Mouse (Mus musculus): ENCODE measurements around the gene Arfgef3. TPM values are rescaled to one million over a fixed set of nuclear protein-coding genes. Genes with fewer than 3 reads are reported as not detected.

Gene Arfgef3
- under 1 TPM; 0.56 to 0.65 TPM for total RNA-seq (2021)
- long read RNA-seq, experiment 1: 0 reads
- long read RNA-seq, experiment 2, partial matches to known transcripts: 1 of 1 reads
- long read RNA-seq, experiment 2, other reads (novel, unspliced or antisense): 0 of 1 reads

- DNase-seq: peak; percentile 54 to 64
- intact Hi-C loops (cut with DNase I): no loop called here
These were observed at the start of gene Arfgef3 for GRCm38 (mm10) chr10:18743286-18744142. Gene Arfgef3 (minus strand): TSS chr10:18743949.

- intact Hi-C loops (cut with DNase I): no loop called here
- DNase-seq: no peak
These were observed 46.3 kb upstream of the Arfgef3 start for GRCm38 (mm10) chr10:18790063-18790462.

GRCm38 (mm10) chr10:18788601-18789000 lies 44.9 kb upstream of the Arfgef3 start:
- no peak for DNase-seq
- intact Hi-C loops (cut with DNase I): no loop called here

GRCm38 (mm10) chr10:18786693-18787092 lies 42.9 kb upstream of the Arfgef3 start, which contains the start of gene Gm4922:
Gene Gm4922 (minus strand): TSS chr10:18786793.
- intact Hi-C loops (cut with DNase I): no loop called here

GRCm38 (mm10) chr10:18777546-18777945 lies 33.8 kb upstream of the Arfgef3 start:
- intact Hi-C loops (cut with DNase I): no loop called here
- no peak for DNase-seq

More at GRCm38 (mm10) chr10:18786693-18787092, 42.9 kb upstream of the Arfgef3 start, which contains the start of gene Gm4922:
- no peak for DNase-seq

DNA sequence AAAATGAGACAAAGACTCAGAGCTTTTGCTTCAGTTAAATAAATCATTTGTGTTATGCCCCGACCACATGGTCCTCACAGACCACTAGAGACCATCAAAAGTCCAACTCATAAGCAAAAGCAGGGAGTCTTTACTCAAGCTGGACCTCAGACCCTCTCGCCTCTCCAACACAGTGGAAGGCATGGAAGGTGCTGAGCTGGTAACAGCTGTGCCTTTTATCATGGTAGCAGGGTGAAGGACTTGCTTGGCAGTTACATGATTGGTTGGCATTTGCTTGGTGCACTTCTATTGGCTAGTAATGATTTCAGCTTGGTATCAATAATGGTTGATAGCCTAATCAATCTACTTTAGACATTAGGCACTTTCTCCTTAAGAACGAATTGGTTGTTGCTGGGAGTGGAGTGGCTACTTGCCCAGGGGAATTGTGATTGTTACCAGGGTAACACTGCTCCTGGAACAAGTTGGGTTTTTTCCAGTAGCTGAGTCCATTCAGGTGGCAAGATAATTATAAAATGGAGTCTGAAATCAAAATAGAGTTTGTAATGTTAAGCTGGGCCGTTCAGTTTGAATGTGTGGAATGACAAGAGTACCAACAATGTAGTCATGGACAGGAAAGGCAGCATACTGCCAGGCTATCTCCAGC lies 28.9 kb upstream of the Arfgef3 start:
- DNase-seq: peak in 1 of 2 experiments; percentile 11
- intact Hi-C loops (cut with DNase I): no loop called here

DNA sequence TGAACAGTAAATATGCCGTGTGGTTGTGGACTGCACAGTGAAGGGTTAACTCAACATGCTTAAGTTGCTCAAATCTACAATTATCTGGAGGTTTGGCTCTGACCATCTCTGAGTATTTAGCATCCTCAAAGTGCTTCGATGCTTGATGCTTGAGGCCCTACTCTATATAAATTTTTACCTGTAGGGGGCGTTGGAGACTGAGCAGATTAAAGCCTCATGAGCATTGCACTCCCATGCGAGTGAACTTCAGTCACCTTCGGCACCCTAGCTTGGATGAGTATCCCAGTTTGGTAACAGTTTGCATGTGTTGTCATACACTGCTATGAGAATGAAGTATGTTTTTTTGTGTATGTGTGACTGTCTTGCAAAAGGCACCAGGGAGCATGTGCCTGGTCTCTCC lies 26.2 kb upstream of the Arfgef3 start:
- intact Hi-C loops (cut with DNase I): no loop called here

DNA sequence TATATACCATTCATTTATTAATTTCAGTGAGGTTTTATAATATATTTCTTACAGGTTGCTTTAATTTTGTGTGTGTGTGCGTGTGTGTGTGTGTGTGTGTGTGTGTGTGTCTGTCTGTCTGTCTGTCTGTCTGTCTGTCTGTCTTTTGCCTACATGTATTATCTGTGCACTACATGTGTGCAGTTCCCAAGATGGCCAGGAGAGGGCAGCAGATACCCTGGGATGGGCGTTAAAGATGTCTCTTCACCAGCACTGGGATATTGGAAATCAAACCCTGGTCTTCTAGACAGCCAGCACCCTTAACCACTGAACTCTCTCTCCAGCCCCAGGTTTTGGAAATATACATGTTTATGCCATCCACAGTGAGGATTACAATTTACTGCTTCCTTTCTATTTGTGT lies 16.5 kb upstream of the Arfgef3 start:
- intact Hi-C loops (cut with DNase I): loop anchor here (5.0 kb wide), 1 partner anchor 77 kb away; no protein-coding TSS in a partner anchor
- peak; percentile 41 to 68 for DNase-seq

More for the DNA sequence above, 26.2 kb upstream of the Arfgef3 start:
- no peak for DNase-seq

DNA sequence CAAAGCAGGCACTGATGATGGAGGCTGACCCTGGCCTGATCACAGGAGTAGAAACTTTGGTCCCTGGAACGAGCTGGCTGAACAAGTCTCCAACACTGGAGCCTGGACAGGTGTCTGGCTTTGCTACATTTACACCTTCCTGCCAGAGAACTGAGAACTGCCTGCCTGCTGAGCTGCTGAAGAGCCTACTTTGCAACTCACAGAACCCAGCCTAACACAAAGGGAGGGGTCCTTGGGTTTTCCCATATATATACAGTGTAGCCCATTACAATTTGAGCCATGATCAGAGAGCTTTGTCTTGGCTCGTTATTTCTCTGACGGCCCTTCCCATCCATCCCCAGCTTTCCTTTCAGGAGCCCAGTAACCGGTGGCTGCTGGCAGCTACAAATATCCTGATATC lies 6.3 kb upstream of the Arfgef3 start:
- intact Hi-C loops (cut with DNase I): no loop called here
- DNase-seq: no peak

DNA sequence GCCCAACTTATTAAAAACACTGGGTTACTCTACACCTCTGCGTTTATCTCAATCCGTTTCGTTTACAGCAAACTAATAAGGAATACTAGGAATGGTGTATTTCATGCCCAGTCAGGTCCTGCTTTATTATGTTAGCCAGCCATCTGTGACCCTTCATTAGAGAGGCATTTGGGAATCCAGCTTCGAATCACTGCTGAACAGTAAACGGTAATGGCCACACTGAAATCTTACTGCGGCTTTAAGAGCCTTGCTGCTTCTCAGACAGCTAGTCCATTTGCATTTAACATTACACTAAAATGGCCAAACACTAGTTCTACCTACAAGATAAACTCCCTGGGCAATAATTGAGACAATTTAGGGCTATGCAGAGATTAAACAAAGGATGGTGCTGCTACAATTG lies 1.7 kb downstream of the Arfgef3 start:
- DNase-seq: no peak
- intact Hi-C loops (cut with DNase I): no loop called here

- intact Hi-C loops (cut with DNase I): no loop called here
These were observed 2.7 kb downstream of the Arfgef3 start for GRCm38 (mm10) chr10:18741024-18741423.

DNA sequence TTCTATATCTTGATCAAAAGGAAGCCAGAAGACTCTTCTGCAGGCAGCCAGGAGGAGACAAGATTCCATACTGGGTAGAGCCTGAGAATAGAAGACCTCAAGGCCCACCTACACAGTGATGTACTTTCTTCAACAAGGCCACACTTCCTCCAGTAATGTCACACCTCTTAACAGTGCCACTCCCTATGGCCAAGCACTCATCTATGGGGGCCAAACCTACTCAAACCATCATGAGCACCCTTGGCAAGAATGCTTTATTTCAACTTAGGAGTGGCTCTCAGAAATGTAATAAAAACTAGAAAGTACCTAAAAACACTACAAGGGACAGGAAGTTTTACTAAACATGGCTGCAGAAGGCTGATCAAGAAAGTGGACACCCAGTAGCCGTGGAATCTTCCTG lies 15.2 kb downstream of the Arfgef3 start:
- intact Hi-C loops (cut with DNase I): no loop called here
- no peak for DNase-seq

More at GRCm38 (mm10) chr10:18741024-18741423, 2.7 kb downstream of the Arfgef3 start:
- no peak for DNase-seq

DNA sequence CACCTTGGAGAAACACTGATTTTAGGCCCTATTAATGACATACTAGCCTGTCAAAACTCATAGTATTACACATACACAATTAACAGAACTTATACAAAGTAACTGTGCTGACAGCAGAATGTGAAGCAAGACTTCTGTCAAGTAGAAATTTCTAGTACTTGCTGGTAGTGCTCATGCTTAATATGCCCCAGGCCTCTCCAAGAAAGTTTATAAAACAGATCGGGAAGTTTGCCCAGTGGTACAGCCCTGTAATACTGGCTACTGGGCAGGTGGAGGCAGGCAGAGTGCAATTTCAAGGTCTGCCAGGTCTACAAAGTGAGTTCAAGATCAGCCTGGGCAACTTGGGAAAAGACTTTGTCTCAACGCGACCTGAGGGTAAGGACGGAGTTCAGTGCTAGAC lies 32.3 kb downstream of the Arfgef3 start:
- DNase-seq: no peak
- intact Hi-C loops (cut with DNase I): no loop called here

GRCm38 (mm10) chr10:18710949-18711348 lies 32.8 kb downstream of the Arfgef3 start:
- intact Hi-C loops (cut with DNase I): no loop called here
- peak; percentile 4 to 14 for DNase-seq

GRCm38 (mm10) chr10:18709836-18710235 lies 33.9 kb downstream of the Arfgef3 start:
- no peak for DNase-seq
- intact Hi-C loops (cut with DNase I): no loop called here

- no peak for DNase-seq
- intact Hi-C loops (cut with DNase I): no loop called here
These were observed 35.1 kb downstream of the Arfgef3 start for GRCm38 (mm10) chr10:18708641-18709040.

GRCm38 (mm10) chr10:18704393-18705120 lies 39.2 kb downstream of the Arfgef3 start:
- intact Hi-C loops (cut with DNase I): no loop called here
- DNase-seq: no peak

- DNase-seq: no peak
- intact Hi-C loops (cut with DNase I): no loop called here
These were observed 42.2 kb downstream of the Arfgef3 start for GRCm38 (mm10) chr10:18701517-18701916.

DNA sequence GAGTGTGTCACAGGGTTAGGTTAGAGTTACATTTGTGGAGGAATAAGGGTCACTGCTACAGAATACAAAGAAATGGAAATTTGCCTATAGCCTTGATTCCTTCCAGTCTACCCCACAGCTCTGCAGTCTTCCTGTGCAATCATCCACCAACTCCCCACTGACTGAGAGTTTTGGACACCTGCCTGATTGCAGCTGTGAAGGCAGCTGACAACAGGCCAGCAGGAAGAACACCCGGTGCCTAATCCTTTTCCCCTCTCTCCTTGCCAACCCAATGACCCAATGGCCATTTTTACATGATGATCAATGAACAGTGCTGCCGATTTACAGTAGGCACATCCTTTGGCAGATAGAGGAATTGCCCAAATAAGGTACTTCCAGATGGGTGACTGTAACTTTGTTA lies 43.6 kb downstream of the Arfgef3 start:
- peak; percentile 27 to 64 for DNase-seq
- intact Hi-C loops (cut with DNase I): no loop called here

- intact Hi-C loops (cut with DNase I): no loop called here
- peak in 1 of 2 experiments; percentile 37 for DNase-seq
These were observed 44.6 kb downstream of the Arfgef3 start for GRCm38 (mm10) chr10:18699151-18699550.

DNA sequence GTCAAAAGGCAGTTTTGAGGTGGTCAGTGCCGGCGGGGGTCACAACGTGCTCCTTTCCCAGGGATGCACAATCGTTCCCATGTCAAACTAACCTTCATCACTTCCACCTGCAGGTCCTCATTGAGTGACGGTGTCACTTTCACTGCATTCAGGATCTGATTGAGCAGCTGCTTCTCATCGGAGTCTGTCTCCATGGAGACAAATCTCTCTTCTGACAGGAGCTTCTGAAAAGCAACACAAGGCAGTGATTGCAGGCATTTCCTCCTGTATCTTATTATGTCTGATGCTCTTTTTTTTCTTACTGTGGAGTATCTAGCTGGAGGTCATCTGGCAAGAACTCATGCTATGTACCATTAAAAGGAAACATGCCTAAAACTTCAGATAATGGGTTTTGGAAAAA lies 47.3 kb downstream of the Arfgef3 start:
- intact Hi-C loops (cut with DNase I): no loop called here

More for the DNA sequence above, 47.3 kb downstream of the Arfgef3 start:
- DNase-seq: no peak
